Mouse (Mus musculus): ENCODE measurements at regions not wholly inside any gene's neighbourhood (a gene's known extent, or its start where the extent isn't known, plus 50 kb on each side); places are given as distances from the start of the nearest gene placed in this dataset.

GRCm38 (mm10) chr16:97234321-97234720 lies 63.8 kb upstream of the Dscam start:
- no peak for DNase-seq (ENCODE audit: extremely low spot score)

- no peak for DNase-seq (ENCODE audit: extremely low spot score)
Measured at GRCm38 (mm10) chr16:97239626-97240025, 69.1 kb upstream of the Dscam start.

- DNase-seq (ENCODE audit: extremely low spot score): no peak
Measured at GRCm38 (mm10) chr16:97240085-97240484, 69.5 kb upstream of the Dscam start.

- no peak for DNase-seq (ENCODE audit: extremely low spot score)
Measured at GRCm38 (mm10) chr16:97240859-97241360, 70.4 kb upstream of the Dscam start.

- DNase-seq (ENCODE audit: extremely low spot score): no peak
Measured at GRCm38 (mm10) chr16:97241639-97242038, 71.1 kb upstream of the Dscam start.

GRCm38 (mm10) chr16:97250488-97250887 lies 79.9 kb upstream of the Dscam start:
- DNase-seq (ENCODE audit: extremely low spot score): no peak

- DNase-seq (ENCODE audit: extremely low spot score): no peak
Measured at GRCm38 (mm10) chr16:97252551-97252950, 82.0 kb upstream of the Dscam start.

GRCm38 (mm10) chr16:97252997-97253635 lies 82.6 kb upstream of the Dscam start:
- no peak for DNase-seq (ENCODE audit: extremely low spot score)

GRCm38 (mm10) chr16:97258821-97259220 lies 88.3 kb upstream of the Dscam start:
- DNase-seq (ENCODE audit: extremely low spot score): no peak

- DNase-seq (ENCODE audit: extremely low spot score): peak; percentile 7
Measured at GRCm38 (mm10) chr16:97263451-97263850, 92.9 kb upstream of the Dscam start.

- no peak for DNase-seq (ENCODE audit: extremely low spot score)
Measured at GRCm38 (mm10) chr16:97270417-97271133, 86.0 kb upstream of the Bace2 start.

GRCm38 (mm10) chr16:97271264-97271663 lies 85.3 kb upstream of the Bace2 start:
- DNase-seq (ENCODE audit: extremely low spot score): no peak

- DNase-seq (ENCODE audit: extremely low spot score): peak; percentile 77
Measured at GRCm38 (mm10) chr16:97272035-97272631, 84.4 kb upstream of the Bace2 start.

- DNase-seq (ENCODE audit: extremely low spot score): no peak
Measured at GRCm38 (mm10) chr16:97278913-97279312, 77.6 kb upstream of the Bace2 start.

- no peak for DNase-seq (ENCODE audit: extremely low spot score)
Measured at GRCm38 (mm10) chr16:97281615-97282110, 74.9 kb upstream of the Bace2 start.

GRCm38 (mm10) chr16:97282943-97283342 lies 73.6 kb upstream of the Bace2 start:
- DNase-seq (ENCODE audit: extremely low spot score): no peak

- DNase-seq (ENCODE audit: extremely low spot score): no peak
Measured at GRCm38 (mm10) chr16:97285886-97286447, 70.6 kb upstream of the Bace2 start.

GRCm38 (mm10) chr16:97286717-97287116 lies 69.8 kb upstream of the Bace2 start:
- DNase-seq (ENCODE audit: extremely low spot score): no peak

GRCm38 (mm10) chr16:97288634-97289033 lies 67.9 kb upstream of the Bace2 start:
- DNase-seq (ENCODE audit: extremely low spot score): no peak

GRCm38 (mm10) chr16:97292484-97293048 lies 64.0 kb upstream of the Bace2 start:
- DNase-seq (ENCODE audit: extremely low spot score): peak; percentile 45

- DNase-seq (ENCODE audit: extremely low spot score): peak; percentile 80
Measured at GRCm38 (mm10) chr16:97293273-97293672, 63.3 kb upstream of the Bace2 start.

- no peak for DNase-seq (ENCODE audit: extremely low spot score)
Measured at GRCm38 (mm10) chr16:97297140-97297539, 59.4 kb upstream of the Bace2 start.
